Mouse (Mus musculus): ENCODE data around the gene Ldhc. TPM values are rescaled to one million over a fixed set of nuclear protein-coding genes. Genes with fewer than 3 reads are reported as not detected.
A peak's percentile ranks its signal among the peaks of the same experiment; 100 is the strongest.
"Not testable (repeated sequence)": the region's sequence is repeated elsewhere in the genome, so short reads cannot be mapped to it uniquely, and the experiment has no call there.

Ldhc gene
- total RNA-seq (2021) = not detected
- long read RNA-seq, experiment 1 = 0 reads
- long read RNA-seq, experiment 2 = 0 reads

DNA sequence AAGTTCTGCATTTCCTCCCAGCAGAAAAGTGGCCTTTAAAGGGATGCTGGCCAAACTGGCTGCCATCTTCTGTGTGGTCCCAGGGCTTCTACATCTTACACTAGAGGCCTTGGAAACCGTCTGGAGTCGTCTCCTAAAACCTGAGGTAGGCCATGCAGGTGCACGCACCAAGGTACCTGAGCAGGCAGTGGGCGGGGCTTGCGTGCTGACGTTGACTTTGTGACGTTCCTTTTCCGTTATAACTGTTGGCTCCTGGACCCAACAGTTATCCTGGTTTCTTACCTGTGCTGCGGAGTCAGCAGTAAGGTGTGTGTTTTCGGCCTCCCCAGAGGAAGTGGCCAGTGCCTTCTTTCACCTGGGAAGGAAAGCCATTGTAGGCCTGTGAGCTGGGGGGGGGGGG, at the start of gene Ldhc:
TSS of gene Ldhc (plus strand) at position 208 of the 400 bp plus-strand sequence.
- DNase-seq (ENCODE audit: low spot score in 2 of 2) = no peak

DNA sequence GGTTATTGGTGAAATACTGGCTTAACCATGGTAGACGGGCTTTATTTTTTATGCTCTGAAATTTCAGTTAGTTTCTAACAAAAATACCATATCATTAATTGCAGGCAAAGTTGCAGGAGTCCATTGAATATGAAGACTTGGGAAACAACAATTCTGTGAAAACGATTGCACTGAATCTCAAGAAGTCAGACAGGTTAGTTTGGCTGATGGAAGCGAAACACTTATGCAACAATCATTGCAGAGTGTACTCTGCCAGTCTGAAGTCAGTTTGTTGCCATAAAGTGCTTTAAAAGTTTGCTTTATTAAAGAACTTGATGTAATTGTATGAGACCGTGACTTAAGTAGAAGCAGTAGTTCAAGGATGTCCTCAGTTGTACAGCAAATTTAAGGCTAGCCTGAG, 47.0 kb upstream of the Ldhc start:
- no peak for DNase-seq (ENCODE audit: low spot score in 2 of 2)

- DNase-seq (ENCODE audit: low spot score in 2 of 2) = not testable (repeated sequence)
Observed at GRCm38 (mm10) chr7:46820876-46821632, 39.9 kb upstream of the Ldhc start.

DNA sequence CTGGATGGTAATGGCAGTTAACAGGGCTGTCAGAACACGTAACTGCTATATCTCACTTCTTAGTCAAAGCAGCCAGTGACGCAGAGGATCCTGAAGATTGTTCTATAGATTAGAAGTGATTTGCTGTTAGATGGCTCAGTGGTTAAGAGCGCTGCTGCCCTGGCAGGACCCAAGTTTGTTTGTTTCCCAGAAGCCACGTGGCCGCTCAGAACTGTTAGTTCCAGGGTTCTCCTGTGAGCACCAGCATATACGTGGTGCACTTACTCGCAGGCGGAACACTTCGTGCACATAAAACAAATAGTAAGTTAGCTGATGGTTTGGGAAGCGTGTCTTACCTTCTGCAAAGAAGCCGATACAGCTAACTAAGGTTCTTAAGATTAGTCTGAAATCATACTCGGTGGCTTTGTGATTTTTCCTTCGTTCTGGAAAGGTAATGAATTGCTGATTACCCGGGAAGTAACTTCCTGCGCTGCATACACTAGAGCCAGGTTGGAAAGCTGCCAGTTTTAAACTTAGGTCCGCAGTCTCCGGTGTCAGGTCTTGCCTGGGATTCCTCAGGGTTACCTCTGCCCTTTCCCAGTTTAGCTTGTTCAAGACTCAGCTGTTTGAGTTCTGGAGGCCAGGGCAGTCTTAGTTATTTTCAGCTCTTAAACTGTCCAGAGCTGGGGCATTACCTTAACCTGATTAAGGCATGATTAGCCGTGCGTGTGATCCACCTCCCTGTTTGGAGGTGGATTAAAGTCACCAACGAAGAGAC, 33.8 kb upstream of the Ldhc start:
- DNase-seq (ENCODE audit: low spot score in 2 of 2) = no peak

DNA sequence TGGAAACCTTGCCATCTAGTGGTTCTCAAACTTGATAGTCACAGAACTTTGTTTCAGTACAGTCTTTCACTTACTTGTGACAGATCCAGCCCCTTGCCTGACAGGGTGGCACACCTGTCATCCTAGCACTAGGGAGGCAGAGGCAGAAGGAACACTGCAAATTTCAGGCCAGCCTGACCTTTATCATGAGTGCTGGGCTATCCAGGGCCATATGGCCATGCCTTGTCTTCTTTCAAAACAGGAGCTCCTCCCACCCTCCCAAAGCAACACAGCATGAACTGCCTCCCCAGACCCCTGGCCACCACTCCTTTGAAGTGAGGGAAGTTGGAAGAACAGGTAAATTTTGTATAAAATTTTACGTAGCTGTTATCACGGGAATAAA, 33.2 kb upstream of the Ldhc start:
- no peak for DNase-seq (ENCODE audit: low spot score in 2 of 2)

GRCm38 (mm10) chr7:46829911-46830310, 31.1 kb upstream of the Ldhc start:
- DNase-seq (ENCODE audit: low spot score in 2 of 2) = no peak

GRCm38 (mm10) chr7:46830799-46831590, 30.0 kb upstream of the Ldhc start:
- DNase-seq (ENCODE audit: low spot score in 2 of 2) = no peak

DNA sequence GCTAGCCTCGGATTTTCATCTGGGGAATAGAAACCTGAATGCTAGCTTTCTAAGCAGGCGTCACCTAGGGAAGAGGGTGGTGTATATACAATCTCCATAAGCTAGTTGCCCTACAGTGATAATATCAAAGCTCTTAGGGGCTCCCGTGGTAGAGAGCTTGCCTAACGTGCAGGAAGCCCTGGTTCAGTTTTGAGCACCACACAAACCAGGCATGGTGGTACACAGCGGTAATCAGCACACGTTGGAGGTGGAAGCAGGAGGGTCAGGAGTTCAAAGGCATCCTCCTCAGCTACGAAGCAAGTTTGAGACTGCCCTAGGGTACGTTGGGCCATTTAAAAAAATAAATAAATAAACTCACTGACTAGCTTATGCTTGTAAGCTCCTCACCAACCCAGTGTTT, 29.3 kb upstream of the Ldhc start:
- no peak for DNase-seq (ENCODE audit: low spot score in 2 of 2)

DNA sequence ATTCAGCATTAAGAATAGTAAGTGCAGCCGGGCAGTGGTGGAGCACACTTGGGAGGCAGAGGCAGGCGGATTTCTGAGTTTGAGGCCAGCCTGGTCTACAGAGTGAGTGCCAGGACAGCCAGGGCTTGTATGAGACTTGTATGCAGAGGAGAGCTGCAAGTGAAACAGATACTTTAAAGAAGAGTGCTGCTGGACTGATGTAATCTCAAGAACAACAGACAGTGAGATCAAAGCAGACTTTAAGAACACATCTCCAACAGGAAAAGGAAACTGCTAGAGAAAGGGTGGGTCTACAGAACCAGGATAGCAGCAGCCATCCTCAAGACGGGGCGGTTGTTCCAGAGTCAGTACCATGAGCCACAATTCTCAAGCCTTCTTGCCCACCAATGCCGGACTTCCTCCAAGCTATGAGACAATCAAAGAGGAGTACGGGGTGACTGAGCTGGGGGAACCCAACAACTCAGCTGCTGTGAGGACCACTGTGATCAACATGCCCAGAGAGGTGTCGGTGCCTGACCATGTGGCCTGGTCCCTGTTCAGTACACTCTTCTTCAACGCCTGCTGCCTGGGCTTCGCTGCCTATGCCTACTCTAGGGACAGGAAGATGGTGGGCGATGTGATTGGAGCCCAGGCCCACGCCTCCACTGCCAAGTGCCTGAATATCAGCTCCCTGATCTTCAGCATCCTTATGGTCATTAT, 28.7 kb upstream of the Ldhc start:
- not testable (repeated sequence) for DNase-seq (ENCODE audit: low spot score in 2 of 2)

- no peak for DNase-seq (ENCODE audit: low spot score in 2 of 2)
Observed at GRCm38 (mm10) chr7:46833266-46833665, 27.7 kb upstream of the Ldhc start.

DNA sequence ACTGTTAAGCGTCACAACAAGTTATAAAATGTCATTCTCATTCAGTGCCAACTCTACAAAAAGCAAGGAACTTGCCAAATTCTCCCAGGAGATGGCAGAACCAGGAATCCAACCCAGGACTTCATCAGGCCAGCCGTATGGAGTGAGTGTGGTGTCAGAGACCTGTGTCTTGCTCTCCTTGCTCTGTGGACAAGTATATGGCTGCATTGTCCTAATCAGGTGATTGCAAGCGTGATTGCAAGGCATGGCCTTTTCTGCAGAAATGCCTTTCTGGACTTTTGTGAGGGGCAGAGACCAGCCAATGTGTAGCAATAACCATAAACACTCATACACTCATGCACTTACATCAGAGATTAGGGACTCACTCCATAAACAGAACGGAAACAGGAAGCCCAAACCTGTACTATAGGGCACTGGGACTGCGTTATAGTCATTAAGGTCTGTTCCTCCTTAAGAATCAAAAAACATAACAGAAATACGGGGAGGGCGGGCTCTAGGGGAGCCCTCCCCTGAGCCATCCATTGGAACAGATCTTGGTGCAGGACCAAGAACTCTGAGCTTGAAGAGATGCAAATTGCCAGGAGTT, 27.2 kb upstream of the Ldhc start:
- DNase-seq (ENCODE audit: low spot score in 2 of 2) = no peak

GRCm38 (mm10) chr7:46834994-46835610, 25.9 kb upstream of the Ldhc start:
- DNase-seq (ENCODE audit: low spot score in 2 of 2) = no peak

DNA sequence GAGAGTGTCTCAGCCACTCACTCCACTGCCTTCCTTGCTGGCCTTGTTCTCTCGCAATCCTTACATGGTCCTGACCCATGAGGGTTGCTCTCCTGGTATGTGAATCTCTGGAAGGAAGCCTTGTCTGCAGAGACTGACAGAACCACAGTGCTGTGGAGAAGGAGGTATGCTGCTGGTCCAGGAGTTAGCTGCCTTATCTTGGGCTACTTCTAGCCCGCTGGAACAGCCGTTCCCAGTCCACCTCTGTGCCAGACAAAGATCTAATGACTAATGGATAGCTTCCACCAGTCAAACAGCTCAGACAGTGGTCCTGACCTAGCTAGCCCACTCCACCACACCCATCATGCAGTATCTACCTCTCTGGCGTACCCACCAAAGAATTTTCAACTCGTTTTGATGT, 24.6 kb upstream of the Ldhc start:
- no peak for DNase-seq (ENCODE audit: low spot score in 2 of 2)

GRCm38 (mm10) chr7:46837073-46837472, 23.9 kb upstream of the Ldhc start:
- no peak for DNase-seq (ENCODE audit: low spot score in 2 of 2)

DNA sequence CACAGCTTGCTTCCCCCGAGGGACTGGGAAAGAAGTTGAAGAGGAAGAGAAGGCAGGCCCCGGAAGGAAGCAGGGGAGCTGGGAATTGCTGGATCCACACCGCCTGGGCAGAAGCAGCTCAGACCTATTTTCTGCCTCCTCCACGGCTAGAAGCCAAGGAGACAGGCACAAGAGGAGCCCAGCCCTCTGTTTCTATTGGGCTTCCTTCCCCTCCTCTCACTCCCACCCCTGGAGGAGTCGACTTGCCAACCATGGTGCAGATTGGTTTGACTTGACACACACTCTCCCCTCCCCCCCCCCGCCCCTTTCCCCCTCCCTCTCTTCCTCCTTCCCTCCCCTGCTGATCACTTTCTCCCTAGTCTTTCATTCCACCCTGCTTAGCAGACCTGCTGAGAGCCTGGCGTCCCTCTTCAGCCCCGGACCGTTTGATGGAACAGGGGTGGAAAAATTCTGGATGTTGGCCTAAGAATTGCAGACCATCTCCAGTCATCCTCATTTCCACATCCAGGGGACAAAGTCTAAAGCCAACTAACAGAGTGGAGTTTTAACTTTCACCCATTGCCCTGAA, 22.8 kb upstream of the Ldhc start:
- no peak for DNase-seq (ENCODE audit: low spot score in 2 of 2)

DNA sequence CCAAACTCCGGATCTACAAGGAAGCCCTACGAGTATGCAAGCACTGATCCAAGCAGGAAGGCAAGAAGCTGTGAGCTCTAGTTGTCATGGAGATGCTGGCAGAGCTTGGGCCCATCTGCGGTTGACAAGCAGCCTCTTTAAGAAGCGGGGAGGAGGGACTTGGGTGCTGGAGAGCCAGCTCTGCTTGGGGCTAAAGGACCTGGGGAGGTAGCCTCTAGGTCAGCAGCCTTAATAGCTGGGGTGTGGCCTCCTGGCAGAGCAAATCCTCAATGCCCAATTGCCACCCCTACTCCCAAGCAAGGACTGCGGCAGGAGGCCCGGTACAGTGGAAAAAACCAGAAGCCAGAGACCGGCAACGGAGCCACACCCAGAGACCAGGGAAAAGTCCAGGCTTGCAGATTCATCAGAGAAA, 22.1 kb upstream of the Ldhc start:
- DNase-seq (ENCODE audit: low spot score in 2 of 2) = peak; percentile 18 to 43

DNA sequence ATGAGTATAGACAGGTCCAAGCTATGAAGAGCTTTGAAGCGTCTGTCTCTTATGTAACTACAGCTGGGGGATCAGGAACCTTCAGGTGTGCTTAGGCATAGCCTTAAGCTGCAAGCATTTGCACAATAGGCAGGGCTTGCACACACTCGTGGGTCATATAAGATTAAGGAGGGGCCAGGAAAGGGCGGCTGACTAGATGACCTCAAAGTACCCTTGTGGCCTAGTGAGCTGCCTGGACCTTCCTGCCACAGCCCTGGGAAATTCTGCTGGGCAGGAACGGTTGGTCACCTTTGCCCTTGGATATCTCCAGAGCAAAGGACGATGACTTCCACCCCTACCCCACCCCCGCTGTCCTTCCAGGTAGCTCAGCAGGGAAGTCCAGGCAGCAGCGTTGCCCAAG, 21.6 kb upstream of the Ldhc start:
- DNase-seq (ENCODE audit: low spot score in 2 of 2) = no peak

DNA sequence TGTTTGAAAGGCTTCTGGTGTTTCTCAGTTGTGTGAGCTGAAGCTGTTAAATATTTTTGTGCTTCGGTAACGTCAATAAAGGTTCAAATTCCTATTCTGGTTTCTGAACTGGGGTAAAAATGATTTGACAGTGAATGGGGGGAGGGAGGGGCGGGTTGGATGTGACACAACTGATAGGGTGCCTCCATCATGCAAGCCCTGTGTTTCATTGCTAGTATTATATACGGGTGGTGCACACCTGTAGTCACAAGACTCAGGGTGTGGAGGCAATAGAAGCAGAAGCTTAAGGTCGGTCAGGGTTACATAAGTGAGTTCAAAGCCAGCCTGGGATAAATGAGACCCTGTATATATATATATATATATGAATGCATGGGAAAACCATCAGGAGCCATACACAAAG, 21.1 kb upstream of the Ldhc start:
- no peak for DNase-seq (ENCODE audit: low spot score in 2 of 2)

- DNase-seq (ENCODE audit: low spot score in 2 of 2) = no peak
Observed at GRCm38 (mm10) chr7:46840326-46840725, 20.7 kb upstream of the Ldhc start.

All from adrenal gland, adult 18-20 months (tissue).